Mouse (Mus musculus) megakaryocyte, embryonic 14.5 days (primary cell): Measurements from ENCODE around the gene Ankrd50.

ENCODE experiments used
- FLI1 ChIP-seq: IDR thresholded peaks from 2 replicates; pipeline ENCODE4 v1.6.1; 2012; ENCODE audit warnings: low read length, inconsistent platforms, mixed read lengths
- GATA1 ChIP-seq: IDR thresholded peaks from 3 replicates; pipeline ENCODE4 v1.6.1; 2012; ENCODE audit warnings: mixed read lengths, low read length, inconsistent platforms, borderline replicate concordance

GRCm38 (mm10) chr3:38434486-38434885, 50.2 kb downstream of the Ankrd50 start:
- no peak for TF ChIP-seq GATA1
- no peak for TF ChIP-seq FLI1
